Mouse (Mus musculus) forebrain, embryonic 16.5 days (tissue): ENCODE data around the gene Ndufa3. TPM values are rescaled to one million over a fixed set of nuclear protein-coding genes. Genes with fewer than 3 reads are reported as not detected.

Experiments used
- microRNA-seq: library from miRNA; unstranded; fragments of <30 nt; microRNA quantifications from one replicate; pipeline ENCODE4, GENCODE M21; 2017
- polyA plus RNA-seq: library from polyadenylated mRNA; unstranded; fragments of >200 nt; fragmentation: Nextera tagmentation; extraction: Ambion mirVana; gene quantifications from 2 replicates; pipeline ENCODE4 v1.2.1, GENCODE M21; 2015

Gene Ndufa3
- polyA plus RNA-seq, 1 experiment from 2014 or later: 357 TPM

Small RNAs within 50 kb of the gene (microRNA-seq; reads per million reads assigned to microRNA genes)
- not detected for gene Gm25100
- gene Mir3572: 2.5 reads per million, percentile 7 among the genes with 10 or more reads in this experiment

Other genes starting within 250 kb of the Ndufa3 start
- gene Cacng8, start 226.7 kb upstream of the Ndufa3 start, polyA plus RNA-seq: 12.9 and 16.4 TPM in 2 replicates
- gene Cacng6, start 193.2 kb upstream of the Ndufa3 start, polyA plus RNA-seq: 0.14 TPM in 1 of 2 replicates, not detected in the other
- gene Tarm1, start 114.7 kb upstream of the Ndufa3 start, polyA plus RNA-seq: not detected in 2 replicates
- gene Oscar, start 1.2 kb upstream of the Ndufa3 start, polyA plus RNA-seq: 0.17 and 0.46 TPM in 2 replicates
- gene Tfpt, start 12.6 kb downstream of the Ndufa3 start, polyA plus RNA-seq: 30.4 and 31.9 TPM in 2 replicates
- 99.5 and 109 TPM in 2 replicates for gene Prpf31, start 12.6 kb downstream of the Ndufa3 start, polyA plus RNA-seq
- gene Cnot3, start 27.9 kb downstream of the Ndufa3 start, polyA plus RNA-seq: 42.1 and 47.3 TPM in 2 replicates
- gene Leng1, start 48.5 kb downstream of the Ndufa3 start, polyA plus RNA-seq: 15.5 and 16.5 TPM in 2 replicates
- gene Tmc4, start 60.2 kb downstream of the Ndufa3 start, polyA plus RNA-seq: 2.5 and 3.3 TPM in 2 replicates
- 240 and 241 TPM in 2 replicates for gene Tsen34, start 75.5 kb downstream of the Ndufa3 start, polyA plus RNA-seq
- gene Mboat7, start 76.2 kb downstream of the Ndufa3 start, polyA plus RNA-seq: 60.6 and 86.3 TPM in 2 replicates
- 852 and 923 TPM in 2 replicates for gene Rps9, start 86.6 kb downstream of the Ndufa3 start, polyA plus RNA-seq
- 0.14 and 0.37 TPM in 2 replicates for gene Pirb, start 103.0 kb downstream of the Ndufa3 start, polyA plus RNA-seq
- not detected in 2 replicates for gene Gm15448, start 208.3 kb downstream of the Ndufa3 start, polyA plus RNA-seq
- gene Pira2, start 227.7 kb downstream of the Ndufa3 start, polyA plus RNA-seq: not detected in 2 replicates